Mouse (Mus musculus): ENCODE measurements around the gene Fbxo46. TPM values are rescaled to one million over a fixed set of nuclear protein-coding genes. Genes with fewer than 3 reads are reported as not detected.

The Fbxo46 gene
- total and polyA plus RNA-seq, 2 experiments from 2014 or later: 7.7 to 23.8 TPM

DNA sequence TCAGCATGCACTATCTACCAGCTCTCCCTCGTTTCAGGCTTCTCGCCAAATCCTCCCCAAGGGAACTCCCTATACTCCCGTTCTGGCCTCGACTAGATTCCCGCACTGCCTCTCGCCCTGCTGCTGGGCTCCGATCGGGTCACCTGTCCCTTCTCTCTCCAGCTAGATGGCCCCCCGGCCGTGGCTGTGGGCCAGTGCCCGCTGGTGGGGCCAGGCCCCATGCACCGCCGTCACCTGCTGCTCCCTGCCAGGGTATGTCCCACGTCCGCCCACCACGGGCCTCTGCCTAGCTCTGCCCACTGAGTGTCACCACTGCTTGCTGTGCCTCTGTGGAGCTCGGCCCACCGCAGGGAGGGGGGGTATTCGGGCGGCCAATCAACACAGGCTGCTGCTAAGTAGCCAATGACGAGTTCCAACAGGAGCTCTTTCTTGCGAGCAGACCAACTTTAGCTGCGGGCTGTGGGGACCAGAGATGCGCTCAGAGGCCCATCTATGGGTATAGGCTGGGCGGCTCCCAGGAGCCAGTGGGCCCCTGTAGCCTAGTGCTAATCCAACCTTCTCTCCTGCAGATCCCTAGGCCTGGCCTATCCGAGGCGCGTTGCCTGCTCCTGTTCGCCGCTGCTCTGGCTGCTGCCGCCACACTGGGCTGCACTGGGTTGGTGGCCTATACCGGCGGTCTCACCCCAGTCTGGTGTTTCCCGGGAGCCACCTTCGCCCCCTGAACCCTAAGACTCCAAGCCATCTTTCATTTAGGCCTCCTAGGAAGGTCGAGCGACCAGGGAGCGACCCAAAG, 27.1 kb upstream of the Fbxo46 start:
- Histone ChIP-seq H3K4me1 (ENCODE audit: insufficient read depth, low read length) (0 out of 2 replicates have a peak, but pooled peaks cover 4% of the 10 kb centered on the region), H3K36me3 (ENCODE audit: insufficient read depth, low read length) (peaks cover 10% of the 10 kb centered on the region), H3K4me2 (ENCODE audit: low read depth, low read length) (peak overlapping the region; percentile 94), H3K27me3 (ENCODE audit: insufficient read depth, low read length) (peaks cover 5% of the 10 kb centered on the region; the same call in 1 of the 2 replicates), H3K27ac (peak overlapping the region; percentile 11; the same call in 1 of the 2 replicates), H3K9me3 (ENCODE audit: low read length) (no peaks in the 10 kb centered on the region), H3K9ac (replicated peaks; ENCODE audit: low read length) (peak overlapping the region; percentile 22), H3K4me3 (ENCODE audit: low read length) (peak overlapping the region; percentile 10; the same call in 1 of the 2 replicates)
- peak; percentile 53 for ATAC-seq
- TF ChIP-seq CTCF (IDR thresholded peaks at IDR 0.05; ENCODE audit: low read depth): no peak
- WGBS: 11% methylated on average over 38 of the region's 38 CpGs
- DNase-seq (ENCODE audit: low spot score): peak; percentile 62

- peak; percentile 57 for ATAC-seq
- Histone ChIP-seq H3K27ac (peak overlapping the region; percentile 86; the same call in 1 of the 2 replicates), H3K4me1 (ENCODE audit: insufficient read depth, low read length) (0 out of 2 replicates have a peak, but pooled peaks cover 4% of the 10 kb centered on the region), H3K27me3 (ENCODE audit: insufficient read depth, low read length) (peaks cover 5% of the 10 kb centered on the region; the same call in 1 of the 2 replicates), H3K4me3 (ENCODE audit: low read length) (peak overlapping the region; percentile 49), H3K36me3 (ENCODE audit: insufficient read depth, low read length) (peaks cover 10% of the 10 kb centered on the region), H3K4me2 (ENCODE audit: low read depth, low read length) (peak overlapping the region; percentile 94), H3K9ac (replicated peaks; ENCODE audit: low read length) (no peak overlapping the region), H3K9me3 (ENCODE audit: low read length) (no peaks in the 10 kb centered on the region)
- TF ChIP-seq CTCF (IDR thresholded peaks at IDR 0.05; ENCODE audit: low read depth): peak; percentile 84
- 10% methylated on average over 13 of the region's 15 CpGs for WGBS
- peak; percentile 78 for DNase-seq (ENCODE audit: low spot score)
These were observed 26.5 kb upstream of the Fbxo46 start for GRCm38 (mm10) chr7:19093174-19093521.

GRCm38 (mm10) chr7:19093537-19094385, 25.9 kb upstream of the Fbxo46 start:
- H3K9me3 ChIP-seq (ENCODE audit: low read length): no peaks in the 10 kb centered on the region
- peak overlapping the region; percentile 86 for H3K27ac ChIP-seq
- ATAC-seq: peak; percentile 82
- peak overlapping the region; percentile 49 for H3K4me3 ChIP-seq (ENCODE audit: low read length)
- peak overlapping the region; percentile 53 for H3K9ac ChIP-seq (replicated peaks; ENCODE audit: low read length)
- 0 out of 2 replicates have a peak, but pooled peaks cover 4% of the 10 kb centered on the region for H3K4me1 ChIP-seq (ENCODE audit: insufficient read depth, low read length)
- peaks cover 10% of the 10 kb centered on the region for H3K36me3 ChIP-seq (ENCODE audit: insufficient read depth, low read length)
- peak; percentile 93 for DNase-seq (ENCODE audit: low spot score)
- no peak; the same call in 1 of the 2 replicates for TF ChIP-seq CTCF (IDR thresholded peaks at IDR 0.05; ENCODE audit: low read depth)
- 2% methylated on average over 43 of the region's 45 CpGs for WGBS
- peak overlapping the region; percentile 94 for H3K4me2 ChIP-seq (ENCODE audit: low read depth, low read length)
- peaks cover 5% of the 10 kb centered on the region; the same call in 1 of the 2 replicates for H3K27me3 ChIP-seq (ENCODE audit: insufficient read depth, low read length)

DNA sequence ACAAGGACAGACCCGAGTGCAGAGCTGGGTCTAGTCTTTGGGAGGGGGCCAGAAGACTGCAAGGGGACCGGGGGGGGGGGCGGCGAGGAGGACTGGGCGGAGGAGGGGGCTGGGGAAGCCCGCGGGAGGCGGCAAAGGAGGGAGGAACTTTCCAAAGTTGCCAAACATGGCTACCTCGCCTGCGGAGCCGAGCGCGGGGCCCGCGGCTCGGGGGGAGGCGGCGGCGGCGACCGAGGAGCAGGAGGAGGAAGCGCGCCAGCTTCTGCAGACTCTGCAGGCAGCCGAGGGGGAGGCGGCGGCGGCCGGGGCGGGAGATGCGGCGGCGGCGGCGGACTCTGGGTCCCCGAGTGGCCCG, 25.2 kb upstream of the Fbxo46 start, which contains the start of gene Six5:
Gene Six5 (plus strand): TSS at position 124 of the 355 bp plus-strand sequence.
- H3K4me3 ChIP-seq (ENCODE audit: low read length): peak within 1 kb of the TSS; percentile 49
- H3K4me1 ChIP-seq (ENCODE audit: insufficient read depth, low read length): 0 out of 2 replicates have a peak, but pooled peaks cover 4% of the 10 kb centered on the region
- DNase-seq (ENCODE audit: low spot score) (peak; percentile 48), ATAC-seq (no peak)
- WGBS: 1% methylated on average over 20 of the region's 36 CpGs
- H3K27ac ChIP-seq: peak within 1 kb of the TSS; percentile 86
- peaks cover 5% of the 10 kb centered on the region; the same call in 1 of the 2 replicates for H3K27me3 ChIP-seq (ENCODE audit: insufficient read depth, low read length)
- peak within 1 kb of the TSS; percentile 53 for H3K9ac ChIP-seq (replicated peaks; ENCODE audit: low read length)
- no peaks in the 10 kb centered on the region for H3K9me3 ChIP-seq (ENCODE audit: low read length)
- no peak for TF ChIP-seq CTCF (IDR thresholded peaks at IDR 0.05; ENCODE audit: low read depth)
- peak within 1 kb of the TSS; percentile 94 for H3K4me2 ChIP-seq (ENCODE audit: low read depth, low read length)
- peaks cover 10% of the 10 kb centered on the region for H3K36me3 ChIP-seq (ENCODE audit: insufficient read depth, low read length)

DNA sequence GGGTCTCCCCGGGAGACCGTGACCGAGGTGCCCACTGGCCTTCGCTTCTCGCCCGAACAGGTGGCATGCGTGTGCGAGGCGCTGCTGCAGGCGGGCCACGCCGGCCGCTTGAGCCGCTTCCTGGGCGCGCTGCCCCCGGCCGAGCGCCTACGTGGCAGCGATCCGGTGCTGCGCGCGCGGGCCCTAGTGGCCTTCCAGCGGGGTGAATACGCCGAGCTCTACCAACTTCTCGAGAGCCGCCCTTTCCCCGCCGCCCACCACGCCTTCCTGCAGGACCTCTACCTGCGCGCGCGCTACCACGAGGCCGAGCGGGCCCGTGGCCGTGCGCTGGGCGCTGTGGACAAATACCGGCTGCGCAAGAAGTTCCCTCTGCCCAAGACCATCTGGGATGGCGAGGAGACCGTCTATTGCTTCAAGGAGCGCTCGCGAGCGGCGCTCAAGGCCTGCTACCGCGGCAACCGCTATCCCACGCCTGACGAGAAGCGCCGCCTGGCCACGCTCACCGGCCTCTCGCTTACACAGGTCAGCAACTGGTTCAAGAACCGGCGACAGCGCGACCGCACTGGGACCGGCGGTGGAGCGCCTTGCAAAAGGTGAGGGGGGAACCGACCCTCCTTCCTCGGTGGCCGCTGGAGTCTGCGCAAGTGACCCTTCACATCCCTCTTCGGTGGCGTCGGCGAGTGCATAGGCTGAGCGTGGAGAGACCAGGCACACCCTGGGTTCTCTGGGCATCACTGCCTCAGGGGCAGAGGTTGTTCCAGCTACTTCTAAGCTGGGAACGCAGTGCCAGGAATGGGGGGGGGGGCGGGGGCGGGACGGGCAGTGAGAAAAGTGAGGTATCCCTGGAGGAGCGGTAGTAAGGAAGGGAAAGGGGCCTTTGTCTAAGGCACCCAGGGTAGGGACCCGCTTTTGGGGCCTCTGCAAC, 24.6 kb upstream of the Fbxo46 start:
- Histone ChIP-seq H3K9me3 (ENCODE audit: low read length) (no peaks in the 10 kb centered on the region), H3K27ac (peak overlapping the region; percentile 86), H3K4me2 (ENCODE audit: low read depth, low read length) (peak overlapping the region; percentile 94), H3K4me1 (ENCODE audit: insufficient read depth, low read length) (0 out of 2 replicates have a peak, but pooled peaks cover 4% of the 10 kb centered on the region), H3K36me3 (ENCODE audit: insufficient read depth, low read length) (peaks cover 10% of the 10 kb centered on the region), H3K9ac (replicated peaks; ENCODE audit: low read length) (peak overlapping the region; percentile 53), H3K27me3 (ENCODE audit: insufficient read depth, low read length) (peaks cover 5% of the 10 kb centered on the region; the same call in 1 of the 2 replicates), H3K4me3 (ENCODE audit: low read length) (peak overlapping the region; percentile 49)
- peak; percentile 43 for DNase-seq (ENCODE audit: low spot score)
- TF ChIP-seq CTCF (IDR thresholded peaks at IDR 0.05; ENCODE audit: low read depth): no peak
- ATAC-seq: no peak
- under 1% methylated on average over 85 of the region's 87 CpGs for WGBS

All from hindbrain, postnatal 0 days (tissue).